Mouse (Mus musculus): Measurements from ENCODE around the gene Oser1.
"Not testable (repeated sequence)": the region's sequence is repeated elsewhere in the genome, so short reads cannot be mapped to it uniquely, and the experiment has no call there.

The Oser1 gene

DNA sequence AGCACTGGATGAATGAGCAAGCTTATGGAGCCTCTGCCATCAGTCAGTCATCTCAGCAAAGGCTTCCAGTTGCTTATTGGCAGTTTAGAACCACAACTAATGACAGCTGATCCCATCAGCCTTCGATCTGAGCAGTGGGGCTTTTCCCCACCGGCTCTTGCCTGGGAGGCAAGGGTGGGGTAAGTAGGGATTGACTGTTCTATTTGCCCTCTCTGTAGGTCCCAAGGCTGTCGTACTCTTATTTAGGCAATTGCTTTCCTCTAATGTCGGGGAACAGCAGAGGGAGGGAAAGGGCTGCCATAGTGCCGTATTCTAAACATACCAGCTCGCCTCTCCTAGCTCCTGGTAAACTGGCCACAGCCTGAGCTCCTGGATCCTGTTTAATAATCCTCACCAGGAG lies at the start of gene Oser1:
Oser1 (minus strand) TSS at position 101 of the 400 bp plus-strand sequence.
- DNase-seq (ENCODE audit: low spot score): no peak

DNA sequence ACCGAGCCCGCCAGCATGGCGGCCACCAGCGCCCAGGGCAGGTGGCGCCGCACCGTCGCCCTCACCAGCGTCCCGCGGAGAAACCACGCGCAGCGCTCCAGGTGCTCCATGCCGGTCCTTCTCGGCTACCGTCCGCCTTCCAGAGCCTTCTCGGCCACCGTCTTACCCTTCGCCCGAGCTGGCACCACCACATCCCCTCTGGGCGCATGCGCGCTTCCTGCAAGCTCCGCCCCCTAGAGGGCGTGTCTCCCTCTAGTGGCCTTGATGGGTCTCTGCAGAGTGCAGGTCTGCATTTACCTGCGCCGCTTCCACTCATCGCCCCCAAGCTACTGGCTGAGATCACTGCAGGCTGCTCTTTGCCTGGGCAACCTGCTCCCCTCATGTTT lies 48.0 kb upstream of the Oser1 start, which contains the start of gene Fitm2:
Fitm2 (minus strand) TSS at position 164 of the 386 bp plus-strand sequence.
- peak; percentile 97 for DNase-seq (ENCODE audit: low spot score)

DNA sequence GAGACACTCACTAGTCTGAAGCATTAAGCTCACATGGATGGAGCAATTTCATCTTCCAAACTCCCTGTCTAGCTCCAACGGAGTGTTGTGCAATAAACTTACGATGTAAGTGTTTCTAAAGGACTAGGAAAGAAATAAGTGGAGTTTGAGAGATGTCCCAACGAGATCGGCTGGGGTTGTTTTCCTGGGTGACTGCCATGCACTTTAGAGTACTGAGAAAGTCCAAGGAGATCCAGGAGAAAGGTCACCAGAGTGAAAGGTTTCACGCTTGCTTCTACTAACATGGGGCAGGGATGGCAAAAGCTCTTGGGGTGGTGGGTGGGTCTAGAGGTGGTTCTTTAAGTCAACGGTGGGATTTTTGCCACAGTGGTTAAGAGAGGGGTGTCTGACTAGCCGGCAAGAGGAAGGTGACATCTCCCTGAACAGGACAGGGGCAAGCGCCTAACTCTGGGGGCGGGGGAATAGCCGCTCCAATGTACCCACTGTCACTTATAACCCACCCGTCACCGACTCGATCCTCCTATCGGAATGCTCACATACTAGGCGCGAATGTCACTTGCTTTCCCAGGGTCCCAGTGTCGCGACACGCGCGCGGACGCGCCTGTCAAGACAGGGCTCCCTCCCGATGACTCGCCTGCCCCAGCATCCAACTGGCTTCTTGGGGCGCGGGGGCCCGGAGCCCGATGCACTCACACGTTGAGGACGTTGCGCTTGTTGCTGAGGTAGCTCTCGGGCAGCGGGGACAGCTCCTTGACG lies 47.4 kb upstream of the Oser1 start:
- no peak for DNase-seq (ENCODE audit: low spot score)

DNA sequence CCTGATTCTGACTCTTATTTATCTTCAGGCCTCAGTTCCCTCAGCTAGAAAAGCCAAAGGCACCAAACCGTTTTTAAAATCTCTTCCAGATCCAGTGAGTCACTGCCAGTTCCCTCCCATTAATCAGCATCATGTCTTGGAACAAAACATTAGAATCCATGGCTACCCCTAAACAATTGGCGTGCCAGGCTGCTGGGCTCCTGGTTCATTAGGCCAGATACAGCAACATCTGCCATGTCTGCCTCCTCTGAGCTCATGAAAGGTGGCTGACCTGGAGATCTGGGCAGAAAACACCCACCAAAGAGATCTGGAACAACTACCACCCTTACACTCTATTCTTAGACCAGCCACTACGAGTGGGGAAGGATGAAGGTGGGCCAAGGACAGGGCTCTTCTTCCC lies 46.6 kb upstream of the Oser1 start:
- DNase-seq (ENCODE audit: low spot score): no peak

DNA sequence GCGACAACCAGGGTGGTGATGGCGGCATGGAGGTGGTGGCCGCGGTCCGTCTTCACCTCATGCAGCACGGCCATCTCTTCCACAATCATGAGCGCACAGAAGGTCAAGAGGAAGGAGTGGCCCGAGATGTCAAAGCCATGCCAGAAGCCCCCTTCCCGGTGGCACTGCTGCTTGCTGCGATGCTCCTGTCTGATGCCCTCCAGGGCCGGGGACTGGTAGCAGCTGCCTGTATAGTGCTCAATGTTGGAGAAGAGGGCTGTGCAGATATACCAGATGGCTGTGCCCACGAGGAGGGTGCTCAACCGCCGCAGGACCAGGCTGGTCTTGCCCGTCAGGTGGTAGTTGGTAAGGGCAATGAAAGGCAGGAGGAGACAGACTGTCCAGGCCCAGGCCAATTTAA lies 45.2 kb upstream of the Oser1 start:
- DNase-seq (ENCODE audit: low spot score): no peak

DNA sequence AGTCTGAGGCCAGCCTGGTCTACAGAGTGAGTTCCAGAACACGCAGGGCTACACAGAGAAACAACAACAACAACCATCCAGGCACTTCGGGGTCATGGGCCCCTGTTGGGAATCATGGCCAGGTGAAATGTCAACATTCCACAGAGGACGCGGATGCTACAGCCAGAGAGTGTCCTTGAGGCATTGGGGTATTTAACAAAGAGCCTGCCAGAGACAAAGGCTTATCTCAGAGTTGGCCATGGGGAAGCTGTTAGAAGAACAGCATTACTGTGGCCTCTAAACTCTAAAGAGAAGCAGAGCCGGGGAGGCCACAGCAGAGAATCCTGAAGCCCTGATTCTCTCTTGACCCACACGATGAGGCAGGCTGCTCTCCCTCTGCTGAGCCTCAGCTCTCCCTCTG lies 44.4 kb upstream of the Oser1 start:
- no peak for DNase-seq (ENCODE audit: low spot score)

DNA sequence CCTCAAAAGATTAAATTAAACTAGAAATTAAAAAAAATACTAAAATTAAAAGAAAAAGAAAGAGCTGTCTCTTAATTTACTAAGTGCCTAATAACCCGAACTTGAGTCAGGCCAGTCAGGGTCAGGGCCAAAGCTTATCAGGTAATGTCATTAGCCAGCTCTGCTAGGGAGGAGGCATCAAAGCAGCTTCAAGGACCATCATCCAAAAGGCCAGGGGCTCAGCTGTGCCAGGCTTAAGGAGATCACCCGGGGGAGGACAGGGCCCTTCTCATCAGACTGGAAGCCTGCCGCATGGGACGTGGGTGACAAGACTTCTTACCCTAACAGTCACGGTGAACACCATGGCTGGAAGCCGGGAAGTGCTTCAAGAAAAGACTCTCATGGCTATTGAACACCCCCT lies 43.1 kb upstream of the Oser1 start:
- DNase-seq (ENCODE audit: low spot score): no peak

DNA sequence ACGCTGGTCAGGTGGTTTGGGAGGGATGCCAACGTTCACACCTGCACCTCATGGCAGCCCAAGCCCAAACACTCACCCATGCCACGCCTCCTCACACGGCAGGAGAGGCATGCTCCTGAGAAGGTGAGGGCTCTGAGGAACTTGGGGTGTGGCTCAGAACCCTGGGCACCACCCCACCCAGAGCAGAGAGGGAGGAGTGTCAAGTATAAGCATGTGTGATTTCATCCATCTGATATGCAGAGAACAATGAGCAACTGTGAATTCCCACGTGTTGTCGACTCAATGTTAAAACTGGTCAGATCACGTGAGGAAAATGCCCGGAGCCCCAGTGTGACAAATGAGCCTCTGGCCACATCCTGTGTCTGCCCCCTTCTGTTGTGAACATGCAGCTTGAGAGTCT lies 42.3 kb upstream of the Oser1 start:
- no peak for DNase-seq (ENCODE audit: low spot score)

DNA sequence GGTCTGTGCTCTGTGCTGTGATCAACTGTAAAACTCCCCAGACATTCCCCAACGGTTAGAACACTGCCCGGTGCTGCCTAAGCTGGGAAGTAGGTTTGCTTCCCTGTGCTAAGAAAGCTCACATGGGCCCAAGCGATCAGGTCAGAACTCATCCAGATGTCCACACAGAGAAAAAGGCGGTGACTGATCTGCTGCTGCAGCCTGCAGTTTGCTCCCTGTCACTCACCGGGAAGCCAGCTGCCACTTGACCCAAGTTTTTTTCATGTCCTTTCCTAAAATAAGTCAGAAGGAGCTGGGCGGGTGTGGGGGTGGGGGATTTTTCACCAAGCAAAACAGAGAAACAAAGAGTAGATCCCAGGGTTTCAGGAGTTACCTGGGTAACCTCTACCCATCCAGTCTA lies 40.1 kb upstream of the Oser1 start:
- no peak for DNase-seq (ENCODE audit: low spot score)

DNA sequence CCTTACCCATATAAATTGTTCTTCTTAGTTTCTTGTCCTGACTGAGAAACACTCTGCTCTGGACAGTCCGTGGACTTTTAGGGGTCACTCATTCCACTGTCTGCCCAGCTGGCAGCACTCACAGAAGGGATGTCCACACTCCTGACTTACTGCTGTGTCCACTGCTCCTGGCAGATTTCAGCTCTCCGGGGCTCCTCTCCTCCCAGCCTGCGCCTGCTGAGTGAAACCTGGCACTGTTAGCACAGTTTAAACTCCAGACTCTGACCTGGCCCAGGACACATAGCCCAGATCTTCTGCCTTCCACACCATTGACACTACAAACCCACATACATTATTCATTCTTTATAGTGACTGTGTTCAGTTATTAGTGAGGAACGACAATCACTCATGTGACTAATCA lies 39.5 kb upstream of the Oser1 start:
- no peak for DNase-seq (ENCODE audit: low spot score)

DNA sequence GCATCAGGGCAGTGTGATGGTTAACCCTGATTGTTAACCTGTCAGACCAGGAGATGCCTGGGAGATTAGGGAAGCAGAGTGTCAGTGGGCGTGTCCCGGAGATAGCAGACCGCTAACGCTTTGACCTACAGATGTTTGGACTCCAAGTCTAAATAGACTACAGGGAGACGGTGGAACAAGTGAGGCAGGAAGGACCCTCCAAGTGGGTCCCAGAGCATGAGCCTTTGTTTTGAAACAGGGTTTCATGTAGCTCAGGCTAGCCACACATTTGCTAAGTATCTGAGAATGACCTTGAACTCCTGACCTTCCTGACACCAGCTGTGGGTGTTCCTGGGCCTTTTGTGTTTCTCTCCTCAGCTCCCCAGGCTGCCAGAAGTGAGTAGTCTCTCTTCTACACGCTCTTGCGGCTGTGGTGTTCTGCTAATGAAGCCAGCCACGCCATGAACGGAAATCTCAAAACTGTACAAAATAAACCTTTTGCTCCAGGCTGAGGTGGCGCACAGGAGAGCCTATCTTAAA lies 38.8 kb upstream of the Oser1 start:
- no peak for DNase-seq (ENCODE audit: low spot score)

DNA sequence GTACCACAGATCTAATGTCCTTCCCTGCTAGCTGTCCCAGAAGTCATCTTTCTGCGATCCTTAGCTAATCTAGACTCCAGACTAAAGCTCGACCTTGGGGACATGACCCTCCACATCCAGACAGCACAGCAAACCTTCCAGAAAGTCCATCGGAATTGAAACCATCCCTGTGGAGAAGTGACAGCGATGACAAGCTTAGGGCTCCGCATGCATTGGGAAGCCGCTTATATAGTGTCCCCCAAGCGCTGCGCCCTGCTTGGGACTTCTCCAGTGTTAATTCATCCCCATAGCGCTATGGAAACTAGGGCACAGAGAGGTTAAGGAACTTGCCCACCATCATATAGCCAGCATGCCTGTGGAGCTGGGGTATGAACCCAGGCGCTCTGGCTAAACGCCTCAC lies 38.3 kb upstream of the Oser1 start:
- no peak for DNase-seq (ENCODE audit: low spot score)

DNA sequence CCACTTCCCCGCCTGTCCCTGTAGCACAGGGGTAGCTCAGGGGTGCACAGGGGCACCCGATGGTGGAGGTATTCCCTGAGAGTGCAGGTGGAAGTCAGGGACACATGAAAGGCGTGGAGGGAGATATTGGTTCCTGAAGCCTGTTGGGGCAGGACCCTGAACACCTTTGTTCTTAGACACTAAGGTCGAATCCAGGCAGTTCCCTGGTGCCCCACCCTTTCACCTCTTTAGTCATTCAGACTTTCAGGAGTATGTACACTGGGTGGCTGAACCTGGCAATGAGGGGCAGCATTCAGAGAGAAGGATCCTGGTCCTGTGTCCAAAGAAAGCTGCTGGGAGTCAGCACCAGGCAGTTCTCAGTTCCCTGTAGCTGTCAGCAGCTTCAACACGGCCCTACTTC lies 37.9 kb upstream of the Oser1 start:
- no peak for DNase-seq (ENCODE audit: low spot score)

DNA sequence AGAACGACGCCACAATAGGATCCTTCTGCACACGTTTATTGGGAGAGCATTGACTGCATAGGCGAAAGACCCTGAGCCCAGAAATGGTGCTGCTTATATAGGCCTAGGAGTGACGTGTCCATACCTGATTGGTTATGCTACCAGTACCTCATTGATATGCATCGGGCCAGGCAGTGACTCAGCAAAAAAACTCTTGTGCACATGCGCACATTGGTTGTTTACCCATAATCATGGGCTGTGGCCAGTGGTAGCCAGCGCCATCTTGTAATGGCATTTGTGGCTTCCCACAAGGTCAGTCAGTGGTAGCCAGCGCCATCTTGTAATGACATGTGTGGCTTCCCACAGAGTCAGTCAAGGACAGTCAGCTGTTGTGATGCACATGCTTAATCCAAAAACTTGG lies 36.8 kb upstream of the Oser1 start:
- not testable (repeated sequence) for DNase-seq (ENCODE audit: low spot score)

DNA sequence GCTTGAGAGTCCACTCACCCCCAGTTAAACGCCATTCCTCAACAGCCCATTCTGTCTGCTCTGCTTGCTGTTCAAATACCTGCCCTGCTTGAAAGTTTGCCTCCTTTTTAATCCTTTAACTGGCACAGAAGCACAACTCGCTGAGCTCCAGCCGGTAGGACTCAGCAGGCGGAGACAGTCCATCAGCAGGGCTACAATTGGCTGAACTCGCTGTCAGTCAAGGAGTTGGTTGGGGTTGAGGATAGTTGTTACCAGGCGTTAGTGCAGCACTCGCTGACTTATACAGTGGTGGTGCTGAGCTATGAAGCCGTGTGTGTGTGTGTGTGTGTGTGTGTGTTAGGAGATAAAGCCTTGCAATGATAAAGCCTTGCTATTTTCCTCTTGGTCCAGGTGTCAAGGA lies 36.1 kb upstream of the Oser1 start:
- no peak for DNase-seq (ENCODE audit: low spot score)

DNA sequence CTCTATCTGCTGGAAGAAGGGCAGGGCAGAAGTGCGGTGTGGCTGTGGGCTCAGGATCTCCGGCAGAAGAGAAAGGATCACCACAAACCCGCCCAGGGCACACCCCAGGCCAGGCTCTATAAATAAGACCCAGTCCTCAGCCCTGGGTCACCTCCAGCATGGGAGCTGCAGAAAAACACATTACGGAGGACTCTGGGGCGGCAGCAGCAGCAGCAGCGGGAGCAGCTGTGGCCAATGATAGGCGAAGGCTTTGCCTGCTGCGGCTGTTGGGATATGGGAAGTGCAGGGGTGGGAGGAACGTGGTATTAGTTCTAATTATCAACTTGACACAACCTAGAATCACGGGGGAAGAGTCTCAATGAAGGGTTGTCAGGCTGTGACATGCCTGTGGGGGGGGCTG lies 34.9 kb upstream of the Oser1 start:
- no peak for DNase-seq (ENCODE audit: low spot score)

DNA sequence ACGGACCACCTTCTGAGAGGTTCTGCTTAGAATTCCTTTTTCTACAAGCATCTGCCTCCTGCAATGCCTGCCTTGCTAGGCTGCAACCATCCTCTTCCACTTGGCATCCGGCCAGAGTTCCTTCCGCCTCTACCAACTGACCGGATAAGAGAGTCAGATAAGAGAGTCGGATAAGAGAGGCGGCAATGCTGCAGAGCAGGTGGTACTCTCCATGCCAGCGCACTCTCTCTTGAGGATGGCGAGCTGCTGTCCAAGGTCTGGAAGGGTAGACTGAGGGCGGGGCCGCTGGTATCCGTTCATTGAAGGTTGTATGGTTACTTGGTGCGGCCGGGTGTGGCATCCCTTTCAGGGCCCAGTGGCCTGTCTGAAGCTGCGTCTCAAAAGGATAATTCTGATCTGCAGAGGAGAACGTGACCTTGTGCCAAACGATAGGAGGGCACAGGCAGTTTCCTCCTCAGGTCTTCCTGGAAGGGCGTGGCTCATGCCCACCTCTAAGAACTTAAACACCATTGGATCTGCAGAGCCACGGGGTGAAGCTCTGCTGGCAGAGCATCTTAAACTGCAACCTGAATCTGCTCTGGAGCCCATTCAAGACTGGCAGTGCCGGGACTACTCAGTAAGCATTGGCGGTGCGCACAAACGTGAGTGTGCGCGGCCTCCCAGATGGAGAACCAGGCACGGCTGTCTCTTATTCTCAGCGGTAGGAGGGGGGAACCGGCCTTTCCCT lies 34.2 kb upstream of the Oser1 start:
- no peak for DNase-seq (ENCODE audit: low spot score)

DNA sequence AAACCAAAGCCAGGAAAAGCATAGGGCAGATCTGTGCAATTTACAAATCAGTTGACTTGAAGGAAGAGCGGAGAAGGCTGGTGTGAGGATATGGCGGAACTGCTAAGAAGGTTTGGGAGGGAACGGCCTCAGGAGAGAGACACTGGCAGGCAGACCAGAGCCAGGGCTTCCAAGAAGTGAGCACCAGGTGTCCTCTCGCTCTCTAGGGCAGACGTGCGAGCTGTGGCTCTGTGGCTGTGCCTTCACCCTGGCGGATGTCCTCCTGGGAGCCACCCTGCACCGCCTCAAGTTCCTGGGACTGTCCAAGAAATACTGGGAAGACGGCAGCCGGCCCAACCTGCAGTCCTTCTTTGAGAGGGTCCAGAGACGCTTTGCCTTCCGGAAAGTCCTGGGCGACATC lies 28.9 kb upstream of the Oser1 start:
- DNase-seq (ENCODE audit: low spot score): no peak

DNA sequence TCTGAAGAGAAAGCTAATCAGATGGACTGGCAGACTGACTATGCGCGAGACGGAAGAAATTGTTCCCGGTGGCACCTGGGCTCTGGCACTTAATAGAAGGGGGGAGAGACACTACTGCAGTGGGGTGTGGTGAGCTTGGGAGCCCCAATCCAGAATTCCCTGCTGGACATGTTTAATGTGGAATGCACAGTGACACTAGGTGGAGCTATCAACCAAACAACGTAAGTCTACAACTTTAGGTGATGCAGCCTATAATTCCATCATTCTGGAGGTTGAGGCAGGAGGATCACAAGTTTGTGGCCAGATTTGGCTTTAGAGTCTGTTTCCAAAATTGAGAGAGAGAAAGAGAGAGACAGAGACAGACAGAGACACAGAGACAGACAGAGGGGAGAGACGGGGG lies 28.2 kb upstream of the Oser1 start:
- DNase-seq (ENCODE audit: low spot score): no peak

DNA sequence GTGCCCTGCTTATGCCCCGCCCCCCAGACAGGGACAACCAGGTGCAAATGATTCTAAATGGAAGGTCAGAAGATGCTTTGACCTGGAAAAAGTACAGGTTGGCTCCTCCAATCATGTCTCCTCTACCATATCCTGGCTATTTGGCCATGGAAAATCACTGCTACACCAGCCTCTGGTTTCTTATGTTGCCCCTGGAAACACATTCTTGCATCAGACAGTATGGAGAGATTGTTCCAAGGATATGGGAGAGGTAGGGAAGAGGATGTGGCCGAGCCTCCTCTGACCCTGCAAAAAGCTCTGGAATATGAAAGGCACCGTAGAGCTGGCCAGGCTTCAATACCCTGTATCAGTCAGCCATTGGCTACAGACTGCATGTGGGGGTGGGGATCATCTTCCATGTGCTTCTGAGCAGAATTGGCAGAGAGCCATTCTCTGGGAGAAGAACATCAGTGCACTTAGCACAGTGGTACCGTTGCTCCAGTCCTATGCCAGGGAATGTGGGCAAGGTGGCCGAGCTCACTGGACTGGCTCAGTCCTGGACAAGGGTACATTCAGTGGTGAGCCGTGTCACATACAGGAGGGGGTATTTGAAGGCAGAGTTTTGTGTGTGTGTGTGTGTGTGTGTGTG lies 26.3 kb upstream of the Oser1 start:
- no peak for DNase-seq (ENCODE audit: low spot score)

DNA sequence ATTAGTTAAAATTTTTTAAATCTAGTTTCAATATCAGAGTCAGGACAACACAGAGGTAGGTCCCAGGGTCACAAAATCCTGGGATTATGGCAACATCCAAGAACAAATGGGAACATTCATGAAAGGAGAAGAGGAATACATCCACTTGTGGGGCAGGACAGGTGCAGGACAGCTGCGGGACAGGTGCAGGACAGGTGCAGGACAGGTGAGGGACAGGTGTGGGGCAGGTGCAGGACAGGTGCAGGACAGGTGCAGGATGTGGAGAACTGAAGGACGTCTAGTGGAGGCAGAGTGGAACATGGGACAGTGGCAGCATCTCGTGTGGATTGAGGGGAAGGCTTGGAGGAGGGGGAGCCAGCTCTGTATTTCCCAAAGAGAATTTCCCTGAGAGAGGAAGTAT lies 24.8 kb upstream of the Oser1 start:
- no peak for DNase-seq (ENCODE audit: low spot score)

DNA sequence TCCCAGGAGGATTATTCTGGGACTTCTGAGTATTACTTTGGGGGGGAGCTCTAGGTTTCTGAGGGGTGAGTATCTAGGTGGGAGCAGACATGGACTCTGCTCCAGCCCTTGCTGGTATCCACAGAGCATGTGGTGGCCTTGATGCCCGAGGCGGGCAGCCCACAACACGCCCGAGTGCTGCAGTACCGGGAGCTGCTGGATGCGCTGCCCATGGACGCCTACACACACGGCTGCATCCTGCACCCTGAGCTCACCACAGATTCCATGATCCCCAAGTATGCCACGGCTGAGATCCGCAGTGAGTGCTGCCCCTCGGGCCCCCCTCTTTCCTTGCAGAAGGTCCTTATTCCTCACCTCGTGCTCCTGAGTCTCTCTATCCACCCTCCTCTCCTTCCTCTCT lies 22.9 kb upstream of the Oser1 start:
- no peak for DNase-seq (ENCODE audit: low spot score)

DNA sequence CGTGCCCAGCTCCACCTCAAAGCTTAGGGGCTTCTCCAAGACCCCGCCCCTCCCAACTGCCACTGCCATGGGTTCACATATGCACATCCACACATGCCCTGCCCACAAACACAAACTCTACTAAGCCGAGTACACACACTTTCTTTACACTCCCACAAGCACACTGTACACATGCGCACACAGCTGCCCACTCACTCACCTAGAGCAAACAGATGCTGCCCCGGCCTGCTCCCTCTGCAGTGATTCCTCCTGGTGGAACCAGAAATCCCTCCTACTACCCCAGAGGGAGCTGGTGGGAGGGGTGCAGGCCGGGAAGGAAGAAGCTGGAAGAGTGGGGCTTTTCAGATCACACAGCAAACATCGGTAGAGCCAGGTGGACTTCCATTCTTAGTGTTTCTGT lies 19.5 kb upstream of the Oser1 start:
- DNase-seq (ENCODE audit: low spot score): no peak

All from embryo, embryonic 10 days (tissue).